Mouse (Mus musculus) natural killer cell, adult 2 months (primary cell): ENCODE measurements at regions not wholly inside any gene's neighbourhood (a gene's known extent, or its start where the extent isn't known, plus 50 kb on each side); places are given as distances from the start of the nearest gene placed in this dataset.

Experiments
- DNase-seq, 2 experiments: peaks; one replicate each; pipeline ENCODE4 v3.0.0; 2022; ENCODE audit warnings: low spot score in 2 of 2

- no peak for DNase-seq
These were observed 332.9 kb upstream of the Mki67 start for GRCm38 (mm10) chr7:136048925-136049586.

- DNase-seq: no peak
These were observed 333.4 kb upstream of the Mki67 start for GRCm38 (mm10) chr7:136049587-136049930.

- no peak for DNase-seq
These were observed 334.0 kb upstream of the Mki67 start for GRCm38 (mm10) chr7:136050116-136050515.

GRCm38 (mm10) chr7:136056876-136057484, 340.8 kb upstream of the Mki67 start:
- DNase-seq: no peak

- DNase-seq: no peak
These were observed 342.2 kb upstream of the Mki67 start for GRCm38 (mm10) chr7:136058319-136058718.

- DNase-seq: no peak
These were observed 342.9 kb upstream of the Mki67 start for GRCm38 (mm10) chr7:136058751-136059681.

GRCm38 (mm10) chr7:136059896-136060295, 343.7 kb upstream of the Mki67 start:
- no peak for DNase-seq

- no peak for DNase-seq
These were observed 344.3 kb upstream of the Mki67 start for GRCm38 (mm10) chr7:136060339-136061073.

- no peak for DNase-seq
These were observed 346.5 kb upstream of the Mki67 start for GRCm38 (mm10) chr7:136062658-136063057.

- DNase-seq: no peak
These were observed 349.0 kb upstream of the Mki67 start for GRCm38 (mm10) chr7:136065038-136065678.

- no peak for DNase-seq
These were observed 349.5 kb upstream of the Mki67 start for GRCm38 (mm10) chr7:136065679-136066055.

- DNase-seq: no peak
These were observed 354.7 kb upstream of the Mki67 start for GRCm38 (mm10) chr7:136070881-136071280.

GRCm38 (mm10) chr7:136071331-136071730, 355.2 kb upstream of the Mki67 start:
- DNase-seq: no peak

GRCm38 (mm10) chr7:136073265-136073799, 357.2 kb upstream of the Mki67 start:
- no peak for DNase-seq

GRCm38 (mm10) chr7:136074043-136074442, 357.9 kb upstream of the Mki67 start:
- no peak for DNase-seq

GRCm38 (mm10) chr7:136081534-136082252, 365.5 kb upstream of the Mki67 start:
- DNase-seq: no peak

- no peak for DNase-seq
These were observed 366.2 kb upstream of the Mki67 start for GRCm38 (mm10) chr7:136082253-136082867.

- no peak for DNase-seq
These were observed 366.8 kb upstream of the Mki67 start for GRCm38 (mm10) chr7:136083005-136083404.

GRCm38 (mm10) chr7:136083571-136084342, 367.6 kb upstream of the Mki67 start:
- DNase-seq: no peak
